Mouse (Mus musculus) R1 (cell line): ENCODE data around the gene Pard3.

ENCODE experiments used
- DNase-seq: peaks from one replicate; pipeline ENCODE4 v3.0.0-alpha.2; 2018; ENCODE audit warnings: low read depth, low spot score

The Pard3 gene

GRCm38 (mm10) chr8:127431236-127431635, 367.5 kb downstream of the Pard3 start:
- DNase-seq = no peak

GRCm38 (mm10) chr8:127435975-127436374, 372.3 kb downstream of the Pard3 start:
- DNase-seq = peak; percentile 91

GRCm38 (mm10) chr8:127437613-127438235, 374.0 kb downstream of the Pard3 start:
- DNase-seq = peak; percentile 77

GRCm38 (mm10) chr8:127438625-127439391, 375.1 kb downstream of the Pard3 start:
- peak; percentile 52 for DNase-seq

GRCm38 (mm10) chr8:127439392-127440160, 375.9 kb downstream of the Pard3 start:
- peak; percentile 27 for DNase-seq

GRCm38 (mm10) chr8:127440161-127440833, 376.6 kb downstream of the Pard3 start:
- peak; percentile 74 for DNase-seq

GRCm38 (mm10) chr8:127440834-127441485, 377.3 kb downstream of the Pard3 start:
- DNase-seq = peak; percentile 39

- DNase-seq = no peak
These were observed 383.7 kb downstream of the Pard3 start for GRCm38 (mm10) chr8:127447401-127447800.

- DNase-seq = no peak
These were observed 385.6 kb downstream of the Pard3 start for GRCm38 (mm10) chr8:127449066-127449840.

- DNase-seq = peak; percentile 40
These were observed 387.4 kb downstream of the Pard3 start for GRCm38 (mm10) chr8:127450954-127451668.

GRCm38 (mm10) chr8:127452364-127452763, 388.7 kb downstream of the Pard3 start:
- DNase-seq = no peak

GRCm38 (mm10) chr8:127457901-127458300, 394.2 kb downstream of the Pard3 start:
- DNase-seq = no peak

- no peak for DNase-seq
These were observed 397.5 kb downstream of the Pard3 start for GRCm38 (mm10) chr8:127461173-127461572.

GRCm38 (mm10) chr8:127462378-127462935, 398.8 kb downstream of the Pard3 start:
- DNase-seq = no peak

- no peak for DNase-seq
These were observed 400.6 kb downstream of the Pard3 start for GRCm38 (mm10) chr8:127464300-127464699.

- DNase-seq = peak; percentile 27
These were observed 408.5 kb downstream of the Pard3 start for GRCm38 (mm10) chr8:127472204-127472603.

GRCm38 (mm10) chr8:127480003-127480402, 416.3 kb downstream of the Pard3 start:
- no peak for DNase-seq

- DNase-seq = no peak
These were observed 421.9 kb downstream of the Pard3 start for GRCm38 (mm10) chr8:127485618-127486017.

- DNase-seq = no peak
These were observed 428.3 kb downstream of the Pard3 start for GRCm38 (mm10) chr8:127491963-127492362.
